Mouse (Mus musculus): ENCODE results near the gene She. TPM values are rescaled to one million over a fixed set of nuclear protein-coding genes. Genes with fewer than 3 reads are reported as not detected.

The She gene
- total RNA-seq, 2 experiments from 2014 or later, result 3.1 to 3.7 TPM

DNA sequence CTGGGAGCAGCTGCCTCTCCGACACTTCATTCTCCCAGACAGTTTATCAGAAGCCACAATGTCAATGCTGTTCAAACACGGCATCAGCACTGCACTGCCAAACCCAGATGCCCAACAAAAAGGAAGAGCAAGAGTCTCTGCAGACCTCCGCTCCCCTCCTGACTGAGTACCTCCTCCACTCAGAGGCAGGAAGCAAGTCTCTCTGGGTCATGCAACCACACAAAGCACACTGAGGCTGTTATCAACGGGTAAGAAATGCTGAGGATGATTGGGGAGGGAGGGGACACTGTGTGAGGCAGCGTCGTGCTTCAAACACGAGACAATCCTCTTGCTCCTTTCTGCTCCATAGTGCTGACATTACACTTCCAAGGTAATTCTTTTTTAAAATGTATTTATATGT lies 11.3 kb upstream of the She start:
- no peak for DNase-seq (ENCODE audit: extremely low spot score in 1 of 2, low spot score in 2 of 2)
- TF ChIP-seq CTCF (IDR thresholded peaks at IDR 0.05), result no peak
- Histone ChIP-seq H3K4me3 (no peak overlapping the region), H3K27ac (no peak overlapping the region)
- intact Hi-C loops (cut with DNase I), result no loop called here

GRCm38 (mm10) chr3:89820311-89821095 lies 10.7 kb upstream of the She start:
- intact Hi-C loops (cut with DNase I), result no loop called here
- no peak for DNase-seq (ENCODE audit: extremely low spot score in 1 of 2, low spot score in 2 of 2)
- no peak overlapping the region for H3K27ac ChIP-seq
- TF ChIP-seq CTCF (IDR thresholded peaks at IDR 0.05), result no peak
- no peak overlapping the region for H3K4me3 ChIP-seq

- no peak overlapping the region for H3K27ac ChIP-seq
- intact Hi-C loops (cut with DNase I), result no loop called here
- H3K4me3 ChIP-seq, result no peak overlapping the region
- TF ChIP-seq CTCF (IDR thresholded peaks at IDR 0.05), result no peak
- no peak for DNase-seq (ENCODE audit: extremely low spot score in 1 of 2, low spot score in 2 of 2)
Measured at GRCm38 (mm10) chr3:89821096-89821513, 10.1 kb upstream of the She start.

- H3K27ac ChIP-seq, result no peak overlapping the region
- intact Hi-C loops (cut with DNase I), result no loop called here
- no peak overlapping the region for H3K4me3 ChIP-seq
- no peak for DNase-seq (ENCODE audit: extremely low spot score in 1 of 2, low spot score in 2 of 2)
- TF ChIP-seq CTCF (IDR thresholded peaks at IDR 0.05), result no peak
Measured at GRCm38 (mm10) chr3:89821548-89822480, 9.4 kb upstream of the She start.

DNA sequence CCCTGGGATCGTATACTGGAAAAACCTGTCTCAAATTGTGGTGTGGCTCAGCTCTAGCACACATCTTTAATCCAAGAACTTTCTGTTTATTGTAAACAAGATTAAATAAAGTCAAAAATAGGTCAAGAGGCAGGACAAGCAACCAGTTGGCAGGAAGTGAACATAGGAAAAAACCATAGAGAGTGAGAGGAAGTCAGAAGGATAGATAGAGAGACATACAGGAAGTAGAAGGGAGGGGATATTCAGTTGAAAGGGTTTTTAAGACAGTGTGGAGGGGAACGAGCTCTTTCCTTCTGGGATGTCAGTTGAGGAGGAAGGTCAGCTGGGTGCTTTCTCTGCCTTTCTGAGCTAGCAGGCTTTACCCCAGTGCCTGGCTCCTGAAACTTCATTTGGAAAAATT lies 7.6 kb upstream of the She start:
- Histone ChIP-seq H3K4me3 (no peak overlapping the region), H3K27ac (no peak overlapping the region)
- no peak for DNase-seq (ENCODE audit: extremely low spot score in 1 of 2, low spot score in 2 of 2)
- no peak for TF ChIP-seq CTCF (IDR thresholded peaks at IDR 0.05)
- intact Hi-C loops (cut with DNase I), result no loop called here

DNA sequence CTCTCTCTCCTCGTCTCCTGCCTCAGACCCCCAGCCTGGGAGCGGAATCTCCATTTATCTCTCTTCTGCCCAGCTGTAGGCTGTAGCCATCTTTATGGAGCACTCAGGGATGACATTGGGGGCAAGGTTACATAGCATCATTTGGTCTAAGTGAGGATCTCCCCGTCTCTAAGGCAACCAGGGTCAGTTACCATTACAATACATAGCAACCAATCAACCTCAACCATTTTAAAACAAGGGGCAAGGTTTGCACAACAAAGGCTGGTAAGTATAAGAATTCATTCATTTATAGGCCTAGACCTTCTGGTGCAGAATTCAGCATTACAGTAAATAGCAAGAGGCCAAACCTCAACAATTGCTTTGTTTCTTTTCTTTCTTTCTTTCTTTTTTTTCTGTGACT lies 4.9 kb upstream of the She start:
- Histone ChIP-seq H3K27ac (no peak overlapping the region), H3K4me3 (no peak overlapping the region)
- no peak for TF ChIP-seq CTCF (IDR thresholded peaks at IDR 0.05)
- intact Hi-C loops (cut with DNase I), result no loop called here
- DNase-seq (ENCODE audit: extremely low spot score in 1 of 2, low spot score in 2 of 2), result no peak

DNA sequence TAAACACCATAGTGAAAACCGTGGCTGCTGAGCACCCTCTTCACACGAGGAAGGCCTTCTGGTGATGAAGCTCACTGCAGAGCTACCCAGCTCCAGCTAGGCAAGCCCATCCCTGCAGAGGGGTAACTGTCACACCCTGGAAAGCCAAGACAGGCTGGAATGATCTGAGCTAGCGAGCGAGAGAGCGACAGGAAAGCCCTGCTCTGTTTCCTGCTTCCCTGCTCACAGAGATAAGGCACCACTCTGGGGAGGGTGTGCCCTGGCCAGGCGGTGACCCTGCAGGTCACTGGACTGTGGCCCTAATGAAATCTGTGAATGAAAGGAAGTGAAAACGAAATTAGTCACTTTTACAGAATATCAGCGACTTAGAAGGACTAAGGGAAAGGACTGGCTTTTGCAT lies 4.2 kb downstream of the She start:
- intact Hi-C loops (cut with DNase I), result no loop called here
- no peak overlapping the region for H3K4me3 ChIP-seq
- no peak for DNase-seq (ENCODE audit: extremely low spot score in 1 of 2, low spot score in 2 of 2)
- no peak overlapping the region for H3K27ac ChIP-seq
- no peak for TF ChIP-seq CTCF (IDR thresholded peaks at IDR 0.05)

- peak; percentile 47 for TF ChIP-seq CTCF (IDR thresholded peaks at IDR 0.05)
- intact Hi-C loops (cut with DNase I), result no loop called here
- H3K4me3 ChIP-seq, result no peak overlapping the region
- H3K27ac ChIP-seq, result no peak overlapping the region
- no peak for DNase-seq (ENCODE audit: extremely low spot score in 1 of 2, low spot score in 2 of 2)
Measured at GRCm38 (mm10) chr3:89842258-89842657, 11.1 kb downstream of the She start.

DNA sequence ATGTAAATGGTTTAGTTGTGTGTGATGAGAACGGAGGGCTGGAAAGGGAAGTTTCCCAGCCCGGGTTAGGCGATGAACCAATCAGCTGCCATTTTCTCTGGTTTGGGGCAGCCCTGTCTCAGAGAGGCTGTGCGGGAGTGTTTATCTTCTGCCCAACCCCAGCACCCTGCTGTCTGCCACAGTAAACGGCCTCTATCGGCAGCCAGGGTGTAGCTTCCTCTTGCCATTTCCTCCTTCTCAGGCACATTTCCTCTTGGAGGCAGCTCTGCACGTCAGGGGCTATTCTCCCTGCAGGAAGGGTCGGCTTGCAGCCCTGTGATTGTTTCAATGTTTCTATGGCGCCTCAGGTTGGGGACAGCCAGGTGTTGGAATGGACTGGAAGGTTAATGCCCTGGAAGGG lies 12.0 kb downstream of the She start:
- Histone ChIP-seq H3K4me3 (no peak overlapping the region), H3K27ac (no peak overlapping the region; the same call in 1 of the 2 replicates)
- no peak for DNase-seq (ENCODE audit: extremely low spot score in 1 of 2, low spot score in 2 of 2)
- peak; percentile 18 for TF ChIP-seq CTCF (IDR thresholded peaks at IDR 0.05)
- intact Hi-C loops (cut with DNase I), result no loop called here

DNA sequence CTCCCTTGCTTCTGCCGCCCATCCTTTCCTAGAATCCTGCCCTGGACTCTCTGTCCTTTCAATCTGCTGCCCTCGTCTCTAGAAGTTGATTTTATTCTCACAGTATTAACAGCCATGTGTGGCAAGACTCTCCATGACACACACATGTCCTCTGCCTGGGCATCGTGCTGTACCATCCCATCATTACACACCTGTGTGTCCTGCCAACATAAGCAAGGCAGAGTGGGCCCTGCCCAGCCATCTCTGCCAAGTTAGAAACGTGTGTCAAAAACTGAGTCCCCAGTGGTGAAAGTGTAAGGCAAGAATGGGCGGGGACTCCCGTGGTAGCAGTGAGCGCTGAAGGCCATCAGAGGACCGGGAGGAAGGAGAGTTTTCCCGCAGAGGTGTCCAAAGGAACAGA lies 14.6 kb downstream of the She start:
- intact Hi-C loops (cut with DNase I), result no loop called here
- no peak for DNase-seq (ENCODE audit: extremely low spot score in 1 of 2, low spot score in 2 of 2)

DNA sequence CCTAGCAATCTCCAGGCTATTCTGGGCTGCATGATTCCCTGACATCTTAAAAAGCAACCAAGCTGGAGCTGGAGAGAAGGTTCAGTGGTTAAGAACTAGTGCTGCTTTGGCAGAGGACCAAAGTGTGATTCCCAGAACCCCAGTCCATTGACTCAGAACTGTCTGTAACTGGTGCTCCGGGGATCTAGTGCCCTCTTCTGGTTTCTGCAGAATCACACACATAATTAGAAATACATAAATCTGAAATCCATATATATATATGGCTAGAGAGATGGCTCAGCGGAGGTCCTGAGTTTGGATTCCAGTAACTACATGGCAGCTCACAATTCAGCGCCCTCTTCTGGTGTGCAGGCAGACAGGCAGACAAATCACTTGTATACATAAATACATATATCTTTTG lies 16.0 kb downstream of the She start:
- no peak overlapping the region for H3K4me3 ChIP-seq
- intact Hi-C loops (cut with DNase I), result no loop called here
- TF ChIP-seq CTCF (IDR thresholded peaks at IDR 0.05), result no peak; the same call in none of the 2 replicates
- no peak for DNase-seq (ENCODE audit: extremely low spot score in 1 of 2, low spot score in 2 of 2)
- H3K27ac ChIP-seq, result no peak overlapping the region

More for the DNA sequence above, 14.6 kb downstream of the She start:
- no peak overlapping the region for H3K4me3 ChIP-seq
- H3K27ac ChIP-seq, result no peak overlapping the region
- no peak for TF ChIP-seq CTCF (IDR thresholded peaks at IDR 0.05)

GRCm38 (mm10) chr3:89847596-89847995 lies 16.4 kb downstream of the She start:
- no peak for TF ChIP-seq CTCF (IDR thresholded peaks at IDR 0.05)
- H3K27ac ChIP-seq, result no peak overlapping the region
- intact Hi-C loops (cut with DNase I), result no loop called here

More at GRCm38 (mm10) chr3:89847596-89847995, 16.4 kb downstream of the She start:
- no peak for DNase-seq (ENCODE audit: extremely low spot score in 1 of 2, low spot score in 2 of 2)
- no peak overlapping the region for H3K4me3 ChIP-seq

All from left cerebral cortex, adult 2 months (tissue).